Mouse (Mus musculus) ovary, postnatal 14 days (tissue): ENCODE measurements around the gene Numb.
"Not testable (repeated sequence)": the region's sequence is repeated elsewhere in the genome, so short reads cannot be mapped to it uniquely, and the experiment has no call there.

Experiments used
- DNase-seq: peaks from one replicate; pipeline ENCODE4 v3.0.0; 2022; ENCODE audit warnings: low spot score

The Numb gene

DNA sequence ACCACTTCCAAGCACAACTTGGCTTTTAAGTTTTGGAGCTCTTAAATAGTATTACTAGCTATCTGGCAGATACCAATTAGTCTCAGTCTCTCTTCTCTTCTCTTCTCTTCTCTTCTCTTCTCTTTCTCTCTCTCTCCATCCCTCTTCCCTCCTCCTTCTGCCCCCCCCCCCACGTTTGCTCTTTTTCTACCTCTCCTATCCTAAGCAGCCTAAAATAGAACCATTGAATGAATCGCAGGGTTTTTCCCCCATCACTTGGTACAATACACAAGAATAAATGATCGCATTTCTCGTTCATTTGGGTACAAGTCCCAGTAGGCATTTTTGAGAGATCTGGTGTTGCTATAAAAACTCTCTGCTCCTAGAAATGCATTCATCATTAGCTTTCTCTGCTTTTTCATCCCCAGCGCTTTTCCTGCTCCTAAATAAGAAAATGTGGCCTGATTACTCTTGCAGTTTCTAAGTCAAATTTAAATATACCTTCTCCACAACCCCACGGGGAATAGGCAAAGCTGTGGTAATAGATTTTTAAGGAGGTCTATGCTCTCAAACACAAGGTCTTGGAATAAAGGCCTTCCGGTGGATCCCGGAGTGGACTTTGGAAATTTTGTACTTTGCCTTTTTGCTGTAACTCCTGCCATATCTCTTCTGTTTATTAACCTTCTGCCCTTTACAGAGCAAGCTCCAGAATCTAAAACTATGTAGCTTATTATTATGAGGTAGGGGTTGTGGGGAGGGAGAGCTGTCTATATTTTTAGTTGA is 1.2 kb upstream of the Numb start:
- DNase-seq = no peak

DNA sequence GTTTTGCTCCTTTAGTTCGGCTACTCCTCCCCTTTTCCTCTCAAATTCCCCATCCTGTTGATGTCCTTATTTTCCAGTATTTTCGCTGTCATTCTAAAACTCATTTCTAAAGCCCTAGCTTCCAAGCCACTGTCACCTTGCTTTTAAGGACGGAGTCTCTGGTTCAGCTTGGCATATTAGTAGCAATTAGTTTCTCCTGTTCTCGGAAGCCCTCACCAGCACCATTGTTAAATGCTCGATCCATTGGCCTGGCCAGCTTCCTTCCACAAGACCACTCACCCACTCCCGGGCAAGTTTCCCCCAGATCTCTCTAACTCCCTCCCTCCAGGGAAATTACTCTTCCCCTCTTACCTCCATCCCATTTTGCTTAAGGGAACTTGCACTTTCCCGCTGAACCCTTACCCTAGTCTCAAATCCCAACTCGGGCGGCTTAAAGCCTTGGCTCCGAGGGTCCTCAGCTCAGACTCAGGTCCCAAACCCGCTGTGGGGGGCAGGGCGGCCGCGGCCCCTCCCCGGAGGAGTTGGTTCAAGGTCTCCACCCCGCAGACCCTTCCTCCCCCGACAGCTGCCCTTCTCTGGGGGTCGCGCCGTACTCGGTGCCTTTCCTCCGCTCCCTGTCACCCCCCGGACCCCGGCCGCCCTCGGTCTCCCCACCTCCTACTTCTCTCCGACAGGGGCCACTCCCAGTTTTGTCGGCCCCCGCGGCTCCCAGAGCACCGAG is 853 bp downstream of the Numb start:
- DNase-seq = peak; percentile 20

- no peak for DNase-seq
Measured at GRCm38 (mm10) chr12:83916884-83917283, 4.8 kb downstream of the Numb start.

DNA sequence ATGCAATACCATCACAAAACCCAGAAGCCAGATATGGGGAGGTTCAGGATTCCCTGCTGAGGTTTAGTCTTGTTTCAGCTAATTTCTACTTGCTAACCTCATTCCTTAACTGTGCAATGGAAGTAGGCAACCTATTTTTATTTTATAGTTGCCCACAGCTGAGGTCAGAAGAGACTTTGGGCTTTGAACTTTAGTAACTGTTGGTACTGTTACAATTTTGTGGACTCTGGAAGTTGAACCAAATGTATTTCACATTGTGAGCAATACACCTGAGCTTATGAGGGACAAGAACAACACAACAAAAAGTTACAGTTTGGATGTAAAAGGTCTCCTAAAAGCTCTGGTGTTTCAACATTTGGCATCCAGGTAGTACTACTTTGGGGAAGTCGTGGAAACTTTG is 6.9 kb downstream of the Numb start:
- no peak for DNase-seq

DNA sequence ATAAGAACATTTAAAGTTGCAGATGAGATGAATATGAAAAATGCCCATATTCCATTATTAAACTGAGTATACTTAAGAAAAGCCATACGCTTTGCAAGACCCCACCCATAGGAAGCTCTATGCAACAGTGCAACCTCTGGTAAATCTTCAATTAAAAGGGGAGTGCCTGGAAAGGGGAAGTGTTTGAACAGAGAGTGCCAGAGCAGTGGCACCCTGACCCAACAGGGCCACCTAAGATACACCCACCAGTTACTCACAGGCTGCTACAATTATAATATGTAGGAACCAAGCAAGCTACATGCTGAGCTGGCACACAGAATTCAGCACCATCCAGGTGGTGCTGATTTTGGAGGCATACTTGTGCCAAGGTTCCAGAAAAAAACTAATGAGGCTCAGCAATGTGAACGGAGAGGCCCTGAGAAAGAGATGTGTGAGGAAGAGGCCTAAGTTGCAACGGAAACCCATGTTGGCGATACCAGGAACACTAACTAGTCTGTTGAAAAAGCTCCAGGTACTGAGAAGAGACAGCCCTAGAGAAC is 7.5 kb downstream of the Numb start:
- no peak for DNase-seq

- no peak for DNase-seq
Measured at GRCm38 (mm10) chr12:83910451-83910850, 11.3 kb downstream of the Numb start.

DNA sequence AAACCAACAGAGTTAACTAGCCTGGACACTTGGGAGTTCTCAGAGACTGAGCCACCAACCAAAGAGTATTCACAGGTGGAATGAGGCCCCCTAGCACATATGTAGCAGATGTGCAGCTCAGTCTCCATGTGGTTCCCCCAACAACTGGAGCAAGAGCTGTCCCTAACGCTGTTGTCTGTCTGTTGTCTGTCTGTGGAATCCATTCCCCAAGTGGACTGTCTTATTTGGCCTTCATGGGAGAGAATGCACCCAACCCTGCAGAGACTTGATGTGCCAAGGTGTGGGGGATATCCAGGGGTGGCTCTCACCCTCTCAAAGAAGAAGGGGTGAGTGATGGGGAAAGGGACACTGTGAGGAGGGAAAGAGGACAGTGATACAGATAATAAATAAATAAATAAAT is 28.8 kb downstream of the Numb start:
- no peak for DNase-seq

DNA sequence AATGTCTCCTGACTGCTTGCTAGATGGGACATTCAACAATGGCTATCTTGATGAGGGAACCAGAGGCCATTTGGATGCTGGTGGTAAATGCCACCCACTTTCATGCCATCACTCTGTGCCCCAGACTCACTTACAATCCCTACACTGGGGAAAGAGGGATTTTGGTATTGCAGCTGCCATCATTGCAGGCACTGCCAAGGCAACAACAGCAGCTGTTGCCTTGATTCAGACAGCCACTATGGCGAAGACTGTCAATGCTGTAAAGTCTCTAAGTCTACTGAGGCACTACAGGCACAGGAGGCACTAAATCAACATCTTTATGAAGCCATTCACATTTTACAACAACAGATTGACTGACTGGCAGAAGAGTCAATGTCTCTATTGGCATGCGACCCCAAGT is 30.5 kb downstream of the Numb start:
- DNase-seq = no peak

DNA sequence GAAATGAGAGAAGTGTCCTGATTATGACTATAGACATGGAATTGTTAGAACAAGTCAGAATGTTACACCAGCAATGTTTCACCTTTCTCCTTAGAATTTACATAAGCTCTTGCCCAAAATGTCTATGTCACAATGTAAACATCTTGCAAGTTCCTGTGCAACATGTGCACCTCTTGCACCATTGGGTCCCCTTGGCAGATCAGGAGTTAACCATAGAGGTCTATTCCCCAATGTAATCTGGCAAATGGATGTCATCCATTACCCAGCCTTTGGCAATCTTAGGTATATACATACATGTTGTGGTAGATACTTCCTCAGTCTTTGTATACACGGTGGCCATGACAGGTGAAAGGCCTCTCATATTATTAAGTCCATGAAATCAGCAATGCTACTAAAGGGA is 32.6 kb downstream of the Numb start:
- DNase-seq = no peak

- DNase-seq = no peak
Measured at GRCm38 (mm10) chr12:83885516-83886285, 36.0 kb downstream of the Numb start.

- DNase-seq = not testable (repeated sequence)
Measured at GRCm38 (mm10) chr12:83885065-83885464, 36.7 kb downstream of the Numb start.

- no peak for DNase-seq
Measured at GRCm38 (mm10) chr12:83882503-83882902, 39.2 kb downstream of the Numb start.

DNA sequence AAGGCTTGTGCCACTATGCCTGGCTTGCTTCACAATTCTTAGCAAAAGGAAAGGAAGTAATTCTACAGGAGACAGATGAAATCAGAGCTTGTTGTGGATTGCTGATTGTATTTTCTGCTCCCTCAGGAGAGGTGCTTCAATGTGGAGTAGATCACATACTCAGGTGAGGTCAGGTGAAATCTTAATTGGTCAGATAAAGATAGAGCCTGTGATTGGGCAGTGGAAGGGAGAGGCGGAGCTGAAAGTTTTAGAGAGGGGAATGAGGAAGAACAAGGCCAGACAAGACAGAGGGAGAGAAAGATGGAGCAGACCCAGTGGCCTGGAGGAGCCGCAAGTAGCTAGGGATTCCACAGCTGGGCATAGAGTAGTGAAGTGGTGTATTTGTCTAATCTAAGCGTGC is 39.6 kb downstream of the Numb start:
- DNase-seq = no peak

DNA sequence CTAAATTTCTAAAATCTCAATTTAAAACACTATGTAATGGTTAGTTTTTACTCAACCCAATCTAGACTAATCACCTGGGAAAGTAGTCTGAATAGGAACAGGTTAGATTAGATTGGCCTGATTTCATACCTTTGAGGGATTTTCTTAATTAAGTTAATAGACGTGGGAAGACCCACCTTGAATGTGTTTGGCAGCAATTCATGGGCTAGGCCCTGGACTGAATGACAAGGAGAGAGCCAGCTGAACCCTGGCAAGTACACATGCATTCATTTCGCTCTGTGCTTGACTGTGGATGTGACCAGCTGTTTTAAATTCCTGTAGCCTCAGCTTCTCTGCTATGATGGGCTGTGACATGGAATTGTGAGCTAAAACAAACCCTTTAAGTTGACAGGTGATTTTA is 40.8 kb downstream of the Numb start:
- no peak for DNase-seq

DNA sequence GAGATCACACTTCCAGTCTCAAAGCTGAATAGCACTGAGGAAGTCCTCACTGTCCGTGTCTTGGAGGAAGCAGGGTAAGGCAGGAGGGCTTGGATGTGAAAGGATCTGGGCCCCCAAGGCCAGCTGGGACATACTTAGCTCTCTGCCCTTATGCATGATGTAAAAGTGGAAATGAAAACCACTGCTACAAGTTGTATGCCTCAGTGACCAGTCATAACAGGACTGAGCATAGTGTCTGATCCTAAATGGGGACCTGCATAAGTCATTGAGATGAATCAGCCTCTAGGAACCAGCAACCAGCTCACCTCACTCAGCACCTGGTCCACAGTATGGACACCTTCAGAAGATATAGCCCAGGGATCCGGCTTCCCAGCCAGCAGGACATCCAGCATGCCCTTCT is 46.6 kb downstream of the Numb start:
- DNase-seq = no peak

- DNase-seq = no peak
Measured at GRCm38 (mm10) chr12:83874597-83874996, 47.1 kb downstream of the Numb start.

DNA sequence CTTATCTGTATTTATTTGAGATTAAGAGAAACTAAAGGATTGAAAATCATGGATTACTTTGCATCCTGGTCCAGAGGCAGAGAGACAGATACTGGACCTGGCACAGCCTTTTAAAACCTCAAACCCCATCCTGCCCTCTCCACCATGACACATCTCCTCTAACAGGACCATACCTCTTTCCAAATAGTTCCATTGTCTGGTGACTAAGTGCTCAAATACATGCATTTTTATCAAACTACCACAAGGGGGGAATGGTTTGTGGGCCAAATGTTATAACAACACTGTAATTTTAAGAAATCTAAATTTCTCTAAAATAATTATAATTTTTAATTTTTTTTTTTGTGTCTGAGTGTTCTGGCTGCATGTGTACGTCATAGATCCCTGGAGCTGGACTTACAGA is 57.2 kb downstream of the Numb start:
- no peak for DNase-seq

DNA sequence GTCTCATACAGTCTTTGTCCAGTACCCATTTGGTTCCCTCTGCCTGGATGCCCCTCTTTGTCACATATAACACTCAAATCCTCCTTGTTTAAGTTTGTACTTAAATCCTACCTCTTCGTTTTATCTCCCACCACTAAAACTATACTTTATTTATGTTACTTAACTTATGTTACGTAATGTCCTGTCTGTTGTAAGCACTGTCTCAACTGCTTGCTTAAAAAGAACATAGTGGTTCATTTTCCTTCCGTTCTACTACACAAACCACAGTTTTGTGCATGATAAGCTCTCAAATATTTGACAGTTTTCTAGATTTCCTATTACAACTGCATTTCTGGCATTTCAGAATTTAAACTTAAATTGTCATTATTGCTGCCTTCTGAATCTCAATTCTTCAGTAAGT is 59.9 kb downstream of the Numb start:
- no peak for DNase-seq

DNA sequence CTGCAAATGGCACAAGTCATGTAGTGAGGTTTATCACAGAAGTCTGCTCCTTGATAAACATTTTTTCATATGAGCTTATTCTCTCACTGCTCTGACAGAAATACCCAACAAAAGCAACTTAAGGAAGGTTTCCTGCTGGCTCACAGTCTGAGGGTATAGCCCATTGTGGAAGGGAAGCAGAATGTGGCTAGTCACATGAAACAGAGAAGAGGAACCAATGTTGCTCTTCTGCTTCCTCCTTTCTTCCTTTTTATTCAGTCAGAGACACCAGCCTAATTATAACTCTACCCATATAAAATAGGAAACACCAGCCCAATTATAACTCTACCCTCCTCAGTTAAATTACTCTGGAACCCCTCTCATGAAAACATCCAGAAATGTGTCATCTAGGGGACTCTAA is 61.0 kb downstream of the Numb start:
- no peak for DNase-seq

- DNase-seq = no peak
Measured at GRCm38 (mm10) chr12:83858052-83858451, 63.7 kb downstream of the Numb start.

GRCm38 (mm10) chr12:83855211-83855610 is 66.5 kb downstream of the Numb start:
- no peak for DNase-seq

GRCm38 (mm10) chr12:83854281-83854680 is 67.5 kb downstream of the Numb start:
- no peak for DNase-seq
